Mouse (Mus musculus): Measurements from ENCODE around the gene Pigt.

The Pigt gene

DNA sequence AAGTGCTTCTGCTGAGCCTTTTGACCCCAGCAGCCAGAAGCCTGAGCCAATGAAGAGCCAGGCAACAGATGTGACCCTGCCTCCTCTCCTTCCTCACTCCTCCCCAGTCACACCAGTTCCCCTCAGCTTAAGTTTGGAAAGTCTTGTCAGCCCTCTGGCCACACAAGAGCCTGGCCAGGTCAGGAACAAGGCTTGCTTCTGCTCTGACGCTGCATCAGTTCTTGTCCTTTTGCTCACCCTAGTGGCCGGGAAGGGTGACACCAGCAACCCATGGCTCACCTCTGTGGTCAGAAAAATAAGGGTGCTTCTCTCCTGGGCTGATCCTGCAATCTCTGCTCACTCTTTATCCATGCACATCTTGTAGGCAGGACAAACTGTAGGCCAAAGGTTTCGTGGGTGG, 23.5 kb downstream of the Pigt start:
- peak; percentile 40 for DNase-seq (ENCODE audit: low spot score)

- no peak for DNase-seq (ENCODE audit: low spot score)
These were observed 24.5 kb downstream of the Pigt start for GRCm38 (mm10) chr2:164521841-164522240.

DNA sequence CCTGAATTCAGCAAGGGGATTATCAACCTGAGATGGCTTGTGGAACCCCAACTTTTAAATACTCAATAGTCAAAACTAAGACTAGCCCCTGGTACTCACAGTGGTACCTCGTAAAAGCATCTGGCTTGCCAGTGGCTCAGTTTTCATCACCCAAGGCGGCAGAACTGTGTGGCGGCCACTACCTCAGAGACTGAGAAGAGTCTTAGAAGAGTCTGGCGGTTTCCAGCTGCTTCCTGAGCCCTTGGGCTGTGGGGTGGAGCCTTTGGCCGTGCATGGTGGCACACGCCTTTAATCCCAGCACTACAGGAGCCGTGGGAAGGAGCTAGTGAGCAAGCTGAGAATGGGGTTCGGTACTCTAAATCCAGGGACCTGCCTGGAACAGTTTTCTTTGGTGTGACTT, 25.0 kb downstream of the Pigt start:
- DNase-seq (ENCODE audit: low spot score) = no peak

DNA sequence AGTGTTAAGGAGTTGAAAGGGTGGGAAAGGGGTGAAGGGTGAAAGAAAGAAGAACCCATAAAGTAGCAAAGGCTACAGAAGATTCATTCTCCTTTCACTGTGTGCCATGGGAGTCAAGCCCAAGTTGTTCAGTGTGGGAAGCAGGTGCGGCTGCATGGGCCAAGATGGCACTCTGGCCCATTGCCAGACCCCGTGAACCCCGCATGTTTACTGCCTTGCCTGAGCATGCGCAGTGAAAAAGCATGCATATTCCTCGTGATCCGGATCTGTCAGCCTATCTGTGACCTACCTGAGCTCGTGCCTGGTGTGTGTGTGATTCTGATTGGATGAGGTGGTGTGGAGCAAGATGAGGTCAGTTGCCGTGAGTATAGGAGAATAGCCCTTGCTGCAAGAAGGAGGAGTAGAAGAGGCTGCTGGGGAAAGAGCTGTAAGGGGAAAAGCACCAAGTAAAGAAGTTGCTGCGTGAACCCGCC, 26.0 kb downstream of the Pigt start:
- no peak for DNase-seq (ENCODE audit: low spot score)

DNA sequence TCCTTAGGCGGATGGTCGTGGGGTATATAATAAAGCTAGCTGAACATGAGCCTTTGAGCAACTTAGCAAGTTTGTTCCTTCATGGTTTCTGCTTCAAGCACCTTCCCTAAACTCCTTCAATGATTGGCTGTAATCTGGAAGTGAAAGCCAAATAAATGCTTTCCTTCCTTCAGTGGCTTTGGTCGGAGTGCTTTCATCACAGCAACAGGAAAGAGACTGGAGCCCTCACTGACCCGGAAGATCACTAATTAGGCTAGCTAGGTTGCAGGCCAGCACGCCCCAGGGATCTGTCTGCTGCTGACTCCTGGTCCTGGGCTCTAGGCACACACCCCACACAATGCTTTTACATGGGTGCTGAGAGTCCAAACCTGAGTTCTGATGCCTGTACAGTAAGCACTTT, 31.2 kb downstream of the Pigt start:
- DNase-seq (ENCODE audit: low spot score) = no peak

DNA sequence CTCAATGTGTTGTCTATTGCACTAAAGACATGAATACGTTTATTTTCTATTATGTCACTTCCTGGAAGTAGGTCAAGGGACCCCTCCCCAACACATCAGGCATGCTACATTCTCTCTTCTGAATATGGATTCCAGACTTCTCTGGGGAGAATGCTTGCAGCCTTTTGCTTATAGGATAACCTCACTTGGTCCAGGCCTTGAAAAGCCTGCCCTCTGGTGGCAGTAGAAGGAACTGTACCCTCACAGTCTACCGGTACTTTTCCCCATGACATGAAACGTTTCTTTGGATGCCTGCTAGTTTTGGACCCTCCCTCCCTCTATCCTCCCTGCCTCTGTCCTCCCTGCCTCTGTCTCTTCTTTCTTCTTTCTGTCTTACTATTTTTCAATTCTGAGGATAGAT, 33.8 kb downstream of the Pigt start:
- DNase-seq (ENCODE audit: low spot score) = peak; percentile 57

- no peak for DNase-seq (ENCODE audit: low spot score)
These were observed 37.0 kb downstream of the Pigt start for GRCm38 (mm10) chr2:164534315-164534714.

DNA sequence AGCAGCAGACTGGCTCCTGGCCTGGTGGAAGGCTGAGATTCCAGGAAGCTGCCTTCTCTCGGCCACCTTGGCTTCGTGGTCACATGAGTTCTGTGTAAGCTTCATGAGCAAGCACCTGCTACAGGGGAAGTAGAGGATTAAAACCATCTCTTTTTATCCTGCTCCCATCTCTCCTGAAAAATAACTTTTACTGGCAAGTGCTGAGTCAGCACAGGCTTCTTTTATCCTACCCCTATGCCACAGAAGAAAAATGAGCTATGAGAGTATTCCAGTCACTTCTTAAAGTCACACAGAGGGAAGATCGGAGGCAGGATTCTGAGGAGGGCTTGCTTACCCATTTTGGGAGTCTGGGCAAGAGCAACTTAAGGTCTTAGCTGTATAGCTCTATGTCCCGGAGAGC, 39.7 kb downstream of the Pigt start:
- DNase-seq (ENCODE audit: low spot score) = no peak

DNA sequence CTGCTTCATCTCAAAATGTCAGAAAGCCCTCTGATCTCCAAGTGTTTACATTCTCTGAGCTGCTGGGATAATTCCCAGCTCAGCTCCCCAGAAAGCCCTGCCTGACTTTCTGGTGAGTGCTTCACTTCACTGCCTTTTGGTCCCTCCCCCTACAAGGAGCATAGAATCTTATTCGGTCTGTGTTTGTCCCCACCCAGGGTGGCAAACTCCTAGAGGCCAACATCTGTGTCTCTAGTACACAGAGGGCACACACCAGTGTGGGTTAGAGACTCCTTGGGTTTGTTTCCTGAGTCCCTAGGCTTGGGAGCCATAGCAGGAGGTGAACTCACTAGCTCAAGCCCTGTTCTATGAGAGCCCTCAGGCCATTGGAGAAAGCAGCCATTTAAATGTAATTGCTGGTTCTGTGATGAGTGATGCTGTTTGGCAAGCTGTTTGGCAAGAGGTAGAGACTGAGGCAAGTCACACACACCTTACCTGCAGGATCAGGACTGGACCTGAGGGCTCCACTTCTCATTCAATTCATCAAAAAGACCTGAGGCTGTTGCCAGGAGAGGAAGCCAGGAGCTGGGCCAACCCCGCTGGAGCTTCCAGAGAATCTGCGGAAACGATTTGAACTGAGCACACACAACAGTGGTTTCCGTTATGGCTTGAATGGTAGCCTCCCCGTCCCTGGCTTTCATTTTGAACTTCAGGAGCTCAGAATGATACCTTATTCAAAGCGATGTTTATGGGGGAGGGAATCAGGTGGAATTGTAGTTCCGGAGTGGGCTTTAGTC, 43.5 kb downstream of the Pigt start:
- no peak for DNase-seq (ENCODE audit: low spot score)

GRCm38 (mm10) chr2:164542132-164542531, 44.8 kb downstream of the Pigt start:
- DNase-seq (ENCODE audit: low spot score) = no peak

DNA sequence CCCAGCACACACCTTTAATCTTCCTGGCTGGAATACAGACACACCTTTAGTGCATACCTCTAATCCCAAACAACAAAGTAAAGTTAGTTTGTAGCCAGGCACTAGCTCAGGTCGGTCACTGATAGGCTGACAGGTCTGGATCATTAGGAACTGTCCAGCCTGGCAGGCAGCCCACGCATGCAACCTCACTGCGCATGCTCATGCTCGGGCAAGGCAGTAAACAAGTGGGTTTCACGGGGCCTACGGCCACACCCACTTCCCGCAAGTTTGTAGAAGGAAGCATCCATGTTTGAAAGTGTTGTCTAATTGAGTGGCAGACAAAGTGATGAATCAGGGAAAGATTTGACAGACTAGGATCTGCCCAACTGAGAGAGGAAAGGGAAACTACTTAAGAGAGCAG, 45.3 kb downstream of the Pigt start:
- no peak for DNase-seq (ENCODE audit: low spot score)

DNA sequence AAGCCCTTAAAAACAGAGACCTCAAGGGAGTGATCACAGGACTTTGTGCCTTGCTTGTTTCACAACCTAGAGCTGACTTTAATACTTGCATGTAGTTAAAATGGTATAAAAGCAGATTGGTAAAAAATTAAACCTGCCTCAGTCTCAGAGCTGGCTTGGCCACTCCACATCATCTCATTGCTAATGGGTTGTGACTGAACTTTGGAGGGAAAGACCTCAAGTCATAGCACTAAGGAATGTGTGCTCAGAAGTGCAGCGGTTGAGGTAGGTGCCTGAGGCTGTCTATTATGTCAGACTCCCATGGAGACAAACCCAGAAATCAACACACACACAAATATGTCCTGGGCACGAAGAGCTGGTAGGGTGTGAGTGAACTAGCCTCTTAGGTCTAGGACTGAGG, 46.4 kb downstream of the Pigt start:
- no peak for DNase-seq (ENCODE audit: low spot score)

- DNase-seq (ENCODE audit: low spot score) = no peak
These were observed 47.3 kb downstream of the Pigt start for GRCm38 (mm10) chr2:164544454-164545097.

DNA sequence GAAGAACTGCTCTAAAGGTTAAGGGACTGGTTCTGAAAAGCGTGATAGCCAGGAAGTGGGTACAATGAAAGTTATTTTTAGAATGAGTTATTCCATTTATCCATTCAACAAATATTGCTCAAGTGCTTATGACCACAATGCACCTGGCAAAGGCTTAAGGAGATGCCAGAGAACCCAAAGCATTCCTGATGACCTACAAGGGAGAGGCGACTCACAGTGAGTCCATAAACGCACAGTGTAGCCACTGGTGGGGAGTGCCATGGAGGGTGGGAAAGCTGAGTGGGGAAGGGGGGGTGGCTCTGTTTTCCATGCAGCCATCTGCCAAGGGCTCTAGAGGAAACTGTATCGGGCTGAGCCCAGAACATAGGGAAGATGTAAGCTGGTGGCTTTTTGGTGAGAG, 52.0 kb downstream of the Pigt start:
- no peak for DNase-seq (ENCODE audit: low spot score)

GRCm38 (mm10) chr2:164549963-164550894, 52.9 kb downstream of the Pigt start:
- no peak for DNase-seq (ENCODE audit: low spot score)

- DNase-seq (ENCODE audit: low spot score) = no peak
These were observed 53.6 kb downstream of the Pigt start for GRCm38 (mm10) chr2:164550895-164551269.

- no peak for DNase-seq (ENCODE audit: low spot score)
These were observed 54.2 kb downstream of the Pigt start for GRCm38 (mm10) chr2:164551502-164551901.
